Mouse (Mus musculus): ENCODE data around the gene Sept11.

The Sept11 gene

DNA sequence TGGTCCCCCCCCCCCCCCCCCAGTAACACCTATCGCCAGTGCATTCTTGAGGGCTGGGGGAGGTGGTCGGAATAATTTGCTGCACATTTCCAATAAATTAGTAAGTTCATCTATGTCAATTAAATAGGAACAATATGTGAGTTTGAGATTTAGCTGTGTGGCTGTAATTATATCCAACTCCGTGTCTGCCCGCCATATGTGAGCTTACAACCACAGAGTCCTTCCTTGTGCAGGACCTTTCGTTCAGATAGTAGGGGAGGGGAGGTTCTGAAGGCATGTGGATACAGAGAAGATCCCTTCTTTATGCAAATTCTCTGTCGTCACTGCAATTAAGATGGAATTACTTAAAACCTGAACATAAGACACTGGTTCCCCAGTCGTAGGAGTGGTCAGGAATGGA lies 2.1 kb downstream of the Sept11 start:
- no peak for DNase-seq (ENCODE audit: low spot score in 2 of 2)

DNA sequence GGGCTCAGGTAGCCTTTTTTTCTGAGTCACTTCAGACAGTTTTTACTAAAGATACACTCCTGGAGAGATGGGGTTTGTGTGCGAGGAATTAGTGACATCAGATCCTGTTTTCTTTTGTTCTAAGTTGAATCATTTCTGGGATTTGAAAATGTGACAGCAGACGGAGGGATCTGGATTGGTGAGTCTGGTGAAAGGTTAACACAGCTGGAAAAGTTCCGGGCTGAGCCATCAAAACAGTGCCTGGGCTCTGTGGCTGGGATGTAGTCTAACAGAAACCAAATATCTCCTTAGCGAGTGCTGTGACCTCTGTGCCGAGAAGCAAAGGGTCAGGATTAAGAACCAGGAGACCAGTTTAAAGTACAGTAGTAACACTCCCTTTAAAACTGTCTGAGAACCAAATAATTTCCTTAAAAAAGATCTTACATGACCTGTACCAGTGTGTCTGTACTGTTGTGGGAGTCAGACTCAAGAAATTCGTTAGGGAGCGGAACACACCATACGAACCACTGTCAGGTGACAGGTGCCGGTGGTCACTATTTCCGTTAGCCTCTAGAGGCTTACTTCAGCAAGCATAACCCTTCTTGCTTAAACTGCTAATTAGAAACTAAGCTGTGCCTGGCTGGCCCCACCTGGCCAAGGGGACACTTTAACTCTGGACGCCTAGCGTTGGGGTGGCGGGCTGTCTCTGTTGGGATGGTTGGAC lies 4.1 kb downstream of the Sept11 start:
- DNase-seq (ENCODE audit: low spot score in 2 of 2), result no peak

- no peak for DNase-seq (ENCODE audit: low spot score in 2 of 2)
These were observed 5.0 kb downstream of the Sept11 start for GRCm38 (mm10) chr5:93098219-93098618.

- no peak for DNase-seq (ENCODE audit: low spot score in 2 of 2)
These were observed 5.6 kb downstream of the Sept11 start for GRCm38 (mm10) chr5:93098811-93099210.

- no peak for DNase-seq (ENCODE audit: low spot score in 2 of 2)
These were observed 7.7 kb downstream of the Sept11 start for GRCm38 (mm10) chr5:93100906-93101305.

- DNase-seq (ENCODE audit: low spot score in 2 of 2), result no peak
These were observed 8.1 kb downstream of the Sept11 start for GRCm38 (mm10) chr5:93101371-93101791.

GRCm38 (mm10) chr5:93103603-93104002 lies 10.4 kb downstream of the Sept11 start:
- no peak for DNase-seq (ENCODE audit: low spot score in 2 of 2)

GRCm38 (mm10) chr5:93104987-93105823 lies 12.0 kb downstream of the Sept11 start:
- DNase-seq (ENCODE audit: low spot score in 2 of 2), result no peak

DNA sequence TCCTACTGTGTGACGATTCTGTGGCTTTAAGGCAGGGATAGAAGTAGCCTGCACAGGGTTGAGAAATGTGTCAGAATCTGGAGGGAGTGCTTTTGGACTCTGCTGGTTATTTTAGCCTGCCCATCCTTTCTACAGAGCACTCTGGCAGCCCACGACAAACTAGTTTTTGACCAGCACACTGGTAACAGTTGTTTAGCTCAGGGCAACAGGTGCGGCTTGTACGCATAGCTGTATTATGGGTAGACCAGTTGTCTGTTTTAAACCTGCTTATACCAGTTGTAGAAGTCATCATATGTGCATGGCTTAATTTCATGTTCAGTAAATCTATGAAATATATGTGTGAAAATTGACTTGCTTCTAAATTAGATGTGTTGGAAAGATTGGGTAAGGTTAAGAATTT lies 12.8 kb downstream of the Sept11 start:
- DNase-seq (ENCODE audit: low spot score in 2 of 2), result no peak

GRCm38 (mm10) chr5:93108703-93109102 lies 15.5 kb downstream of the Sept11 start:
- DNase-seq (ENCODE audit: low spot score in 2 of 2), result no peak

- DNase-seq (ENCODE audit: low spot score in 2 of 2), result no peak
These were observed 16.3 kb downstream of the Sept11 start for GRCm38 (mm10) chr5:93109555-93109954.

- no peak for DNase-seq (ENCODE audit: low spot score in 2 of 2)
These were observed 19.1 kb downstream of the Sept11 start for GRCm38 (mm10) chr5:93112290-93112689.

DNA sequence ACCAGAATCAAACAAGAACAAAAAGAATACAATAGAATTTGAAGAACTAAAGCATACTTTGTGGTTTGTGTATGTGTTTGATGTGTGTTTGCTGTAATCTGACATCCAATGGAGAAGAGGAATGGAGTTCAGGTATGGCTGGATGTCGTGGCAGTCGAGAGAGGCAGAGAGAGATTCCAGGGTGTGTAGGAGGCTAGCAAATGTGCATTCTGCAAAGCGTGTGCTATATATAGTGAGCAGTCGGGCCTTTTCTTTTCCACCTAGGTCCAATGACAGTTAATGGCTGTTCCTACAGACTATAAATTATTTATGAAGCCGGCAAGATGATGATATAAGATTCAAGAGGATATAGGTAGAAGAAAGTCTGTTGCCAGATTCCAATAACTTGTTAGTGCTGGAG lies 20.3 kb downstream of the Sept11 start:
- no peak for DNase-seq (ENCODE audit: low spot score in 2 of 2)

DNA sequence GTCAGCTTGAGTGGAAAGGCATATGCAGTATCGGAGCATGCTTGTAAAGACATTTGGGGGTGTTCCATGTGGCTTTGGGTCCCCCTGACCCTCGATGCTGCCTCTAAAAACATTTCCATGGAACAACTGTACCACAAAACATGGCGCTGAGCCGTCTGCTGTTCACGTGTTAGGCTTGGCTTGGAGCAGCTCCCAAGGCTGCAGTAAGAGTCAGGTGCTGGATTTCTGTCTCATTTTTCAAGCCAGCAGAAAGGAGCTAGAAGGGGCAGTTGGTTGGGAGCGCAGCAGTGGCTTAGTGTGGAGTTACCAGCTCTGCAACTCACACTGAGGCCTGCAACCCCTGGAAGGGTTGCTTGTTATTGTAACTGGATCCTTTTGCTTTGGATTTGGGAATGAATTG lies 21.3 kb downstream of the Sept11 start:
- DNase-seq (ENCODE audit: low spot score in 2 of 2), result no peak

GRCm38 (mm10) chr5:93115059-93115458 lies 21.8 kb downstream of the Sept11 start:
- DNase-seq (ENCODE audit: low spot score in 2 of 2), result no peak

DNA sequence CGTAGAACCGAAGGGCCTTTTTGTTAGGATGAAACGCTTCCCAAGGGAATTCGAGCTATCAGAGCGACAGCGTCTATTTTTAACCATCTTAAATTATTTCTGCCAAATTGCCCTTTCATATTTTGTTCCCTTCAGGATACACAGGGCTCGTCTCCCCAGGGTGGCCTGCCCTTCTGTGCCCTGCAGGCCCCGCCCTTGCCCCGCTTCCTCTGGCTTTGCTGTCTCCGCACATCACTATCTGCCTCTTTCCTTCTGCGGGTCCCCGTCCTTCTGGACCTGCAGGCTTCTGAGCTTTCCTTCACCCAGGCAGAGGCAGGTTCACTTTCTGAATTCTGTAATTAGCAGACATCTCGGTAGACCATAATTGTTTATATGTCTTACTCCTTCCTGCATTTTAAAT lies 22.6 kb downstream of the Sept11 start:
- DNase-seq (ENCODE audit: low spot score in 2 of 2), result no peak

DNA sequence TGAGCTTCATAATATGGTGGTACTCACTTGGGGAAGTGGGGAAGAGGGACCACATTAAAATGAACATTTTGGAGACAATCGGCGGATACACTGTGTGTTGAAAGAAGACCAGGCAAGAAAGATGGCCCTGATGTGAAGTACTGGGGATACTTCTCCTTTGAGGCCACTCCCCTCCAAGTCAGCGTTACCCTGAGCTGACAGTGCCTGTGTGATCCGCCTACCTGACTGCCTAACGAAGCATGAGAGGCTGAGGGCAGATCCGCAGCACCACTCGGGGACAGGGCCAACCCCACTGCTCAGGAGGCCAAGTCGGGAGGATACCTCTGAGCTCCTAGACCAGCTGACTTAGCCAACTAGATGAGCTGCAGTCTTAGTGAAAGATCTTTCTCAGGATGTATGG lies 24.4 kb downstream of the Sept11 start:
- DNase-seq (ENCODE audit: low spot score in 2 of 2), result peak; percentile 44 to 55

- no peak for DNase-seq (ENCODE audit: low spot score in 2 of 2)
These were observed 28.4 kb downstream of the Sept11 start for GRCm38 (mm10) chr5:93121660-93122059.

DNA sequence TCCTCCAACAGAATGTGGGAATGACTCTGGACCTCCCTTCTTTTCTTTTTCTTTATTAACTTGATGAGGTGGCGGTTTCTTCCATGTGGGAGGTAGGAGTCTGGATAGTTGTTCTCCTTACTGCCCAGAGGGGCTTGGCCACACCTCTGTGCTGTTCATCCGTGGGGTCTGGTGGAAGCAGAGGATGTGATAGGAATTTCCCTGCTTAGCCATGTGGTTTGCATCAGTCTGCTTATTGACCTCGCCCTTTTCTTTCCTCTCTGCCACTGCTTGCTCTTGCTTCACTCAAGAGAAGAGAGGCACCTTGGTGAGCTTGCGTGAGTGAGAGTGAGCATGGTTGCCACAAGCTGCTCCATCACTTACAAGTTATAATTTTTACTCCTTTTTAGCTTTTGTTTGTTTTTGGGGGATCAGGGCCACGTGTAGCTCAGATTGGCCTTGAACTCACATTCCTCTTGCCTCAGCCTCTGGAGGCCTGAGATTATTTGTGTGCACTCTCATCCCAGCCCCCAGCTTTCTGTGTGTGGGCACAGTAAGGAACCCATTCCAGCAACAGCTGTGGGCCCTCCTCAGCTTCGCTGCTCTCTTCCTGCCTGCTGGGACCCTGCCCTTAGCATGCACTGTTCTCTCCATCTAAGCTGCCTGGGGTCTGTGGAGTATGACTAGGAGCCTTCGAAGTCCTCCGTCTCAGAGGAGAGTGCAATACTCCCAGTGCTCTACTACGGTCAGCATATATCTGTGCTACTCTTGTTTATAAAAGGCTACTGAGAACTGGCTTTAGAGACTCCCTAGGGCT lies 31.0 kb downstream of the Sept11 start:
- no peak for DNase-seq (ENCODE audit: low spot score in 2 of 2)

GRCm38 (mm10) chr5:93125325-93125724 lies 32.1 kb downstream of the Sept11 start:
- DNase-seq (ENCODE audit: low spot score in 2 of 2), result peak in 1 of 2 experiments; percentile 25

DNA sequence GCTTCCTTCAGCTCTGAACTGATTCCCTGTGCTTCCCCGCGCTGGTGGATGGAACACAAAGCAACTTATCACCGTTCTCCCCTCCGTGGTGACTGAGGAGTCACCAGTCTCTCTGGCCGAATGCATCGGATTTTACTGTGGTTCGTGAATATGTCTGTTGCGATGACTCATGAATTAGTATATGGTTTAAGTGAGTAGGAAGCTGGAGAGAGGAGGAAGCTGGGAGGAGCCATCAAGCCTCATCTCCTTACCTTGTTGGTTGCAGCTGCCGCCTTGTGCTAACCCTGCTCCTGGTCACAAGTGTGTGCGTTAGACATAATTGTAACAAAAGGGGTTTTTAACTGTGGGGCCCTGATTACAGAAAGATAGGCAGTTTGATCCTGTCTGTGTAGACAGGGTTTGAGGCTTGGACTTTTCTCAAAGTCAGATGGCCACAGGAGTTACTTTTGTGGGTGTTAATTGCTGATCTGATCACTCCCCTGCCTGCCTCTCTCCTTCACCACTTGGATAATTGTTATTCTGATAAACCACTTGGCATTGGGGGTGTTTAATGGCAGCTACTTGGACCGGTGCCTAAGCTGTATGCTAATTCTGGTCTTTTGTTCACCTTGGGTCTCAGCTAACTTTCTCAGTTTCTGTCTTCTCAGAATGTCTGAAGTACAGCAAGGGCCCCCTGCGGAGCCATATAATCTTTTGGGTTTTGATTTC lies 33.1 kb downstream of the Sept11 start:
- DNase-seq (ENCODE audit: low spot score in 2 of 2), result no peak

All from spleen, postnatal 36 days (tissue).